Mouse (Mus musculus) gastrocnemius, adult 2 months (tissue): Measurements from ENCODE around the gene Kcnma1. TPM values are rescaled to one million over a fixed set of nuclear protein-coding genes. Genes with fewer than 3 reads are reported as not detected.

Experiments
- DNase-seq: peaks from one replicate; pipeline ENCODE4 v3.0.0; 2022
- H3K27ac ChIP-seq: fragments of 200-600 bp; 2 replicates; pipeline ENCODE4 v1.8.1; 2022; ENCODE audit warnings: mild to moderate bottlenecking
- H3K4me3 ChIP-seq: fragments of 200-600 bp; 2 replicates; pipeline ENCODE4 v1.8.1; 2022; ENCODE audit warnings: mild to moderate bottlenecking, moderate library complexity
- CTCF ChIP-seq: fragments of 200-600 bp; IDR thresholded peaks from 2 replicates; pipeline ENCODE4 v1.8.1; 2022; ENCODE audit warnings: antibody characterized with exemption, mild to moderate bottlenecking, moderate library complexity
- intact Hi-C: fragments of 180-260 bp; cut with DNase I; formaldehyde crosslinking; loops from one replicate; pipeline ENCODE4 v1.15.1; 2025
- total RNA-seq, 2 experiments: library from RNA; stranded (reverse); gene quantifications; 2 replicates each; pipeline ENCODE4 v1.2.3; 2021

Kcnma1 gene
- total RNA-seq, 2 experiments from 2014 or later: 52.6 to 80.4 TPM

- no peak for TF ChIP-seq CTCF
- no peak for DNase-seq
- H3K4me3 ChIP-seq: no peak overlapping the region
- intact Hi-C loops: no loop called here
- H3K27ac ChIP-seq: no peak overlapping the region
Measured at GRCm38 (mm10) chr14:23451681-23452080, 562.6 kb downstream of the Kcnma1 start.

- no peak overlapping the region for H3K27ac ChIP-seq
- no peak for TF ChIP-seq CTCF
- no peak for DNase-seq
- no peak overlapping the region for H3K4me3 ChIP-seq
- intact Hi-C loops: no loop called here
Measured at GRCm38 (mm10) chr14:23437467-23437866, 576.8 kb downstream of the Kcnma1 start.

GRCm38 (mm10) chr14:23435861-23436260, 578.4 kb downstream of the Kcnma1 start:
- intact Hi-C loops: no loop called here
- TF ChIP-seq CTCF: no peak
- DNase-seq: no peak

GRCm38 (mm10) chr14:23430006-23430405, 584.3 kb downstream of the Kcnma1 start:
- no peak for TF ChIP-seq CTCF
- Histone ChIP-seq H3K4me3 (no peak overlapping the region), H3K27ac (no peak overlapping the region; the same call in 1 of the 2 replicates)
- intact Hi-C loops: no loop called here
- DNase-seq: peak; percentile 31

More at GRCm38 (mm10) chr14:23435861-23436260, 578.4 kb downstream of the Kcnma1 start:
- peak overlapping the region; percentile 48 for H3K27ac ChIP-seq
- no peak overlapping the region for H3K4me3 ChIP-seq

- TF ChIP-seq CTCF: peak; percentile 77
- Histone ChIP-seq H3K4me3 (no peak overlapping the region), H3K27ac (no peak overlapping the region; the same call in 1 of the 2 replicates)
- DNase-seq: no peak
- intact Hi-C loops: loop anchor here (10.0 kb wide), 1 partner anchor 96 kb away; no protein-coding TSS in a partner anchor
Measured at GRCm38 (mm10) chr14:23429043-23429442, 585.2 kb downstream of the Kcnma1 start.

- intact Hi-C loops: loop anchor here (10.0 kb wide), 1 partner anchor 102 kb away; no protein-coding TSS in a partner anchor
- Histone ChIP-seq H3K27ac (no peak overlapping the region), H3K4me3 (no peak overlapping the region)
- no peak for TF ChIP-seq CTCF
- DNase-seq: no peak
Measured at GRCm38 (mm10) chr14:23422481-23423040, 591.7 kb downstream of the Kcnma1 start.

- DNase-seq: peak; percentile 30
- no peak for TF ChIP-seq CTCF
- Histone ChIP-seq H3K27ac (peak overlapping the region; percentile 73), H3K4me3 (no peak overlapping the region)
- intact Hi-C loops: no loop called here
Measured at GRCm38 (mm10) chr14:23418955-23419354, 595.3 kb downstream of the Kcnma1 start.

- intact Hi-C loops: loop anchor here (10.0 kb wide), 3 partner anchors 362 to 1422 kb away; partner anchors contain the start of gene Zfp503
- Histone ChIP-seq H3K4me3 (no peak overlapping the region), H3K27ac (no peak overlapping the region)
- DNase-seq: no peak
- no peak for TF ChIP-seq CTCF
Measured at GRCm38 (mm10) chr14:23407051-23407450, 607.2 kb downstream of the Kcnma1 start.

- no peak overlapping the region for H3K4me3 ChIP-seq
- peak; percentile 74 for TF ChIP-seq CTCF
- DNase-seq: peak; percentile 27
- H3K27ac ChIP-seq: peak overlapping the region; percentile 44; the same call in 1 of the 2 replicates
- intact Hi-C loops: loop anchor here (10.0 kb wide), 3 partner anchors 356 to 1416 kb away; partner anchors contain the start of gene Zfp503
Measured at GRCm38 (mm10) chr14:23400777-23401469, 613.4 kb downstream of the Kcnma1 start.

GRCm38 (mm10) chr14:23397642-23398041, 616.6 kb downstream of the Kcnma1 start:
- intact Hi-C loops: no loop called here

GRCm38 (mm10) chr14:23391566-23391965, 622.7 kb downstream of the Kcnma1 start:
- TF ChIP-seq CTCF: no peak
- no peak overlapping the region for H3K27ac ChIP-seq
- no peak overlapping the region for H3K4me3 ChIP-seq
- DNase-seq: no peak
- intact Hi-C loops: no loop called here

More at GRCm38 (mm10) chr14:23397642-23398041, 616.6 kb downstream of the Kcnma1 start:
- TF ChIP-seq CTCF: no peak
- H3K4me3 ChIP-seq: no peak overlapping the region
- DNase-seq: no peak
- H3K27ac ChIP-seq: no peak overlapping the region

GRCm38 (mm10) chr14:23390768-23391167, 623.5 kb downstream of the Kcnma1 start:
- no peak for TF ChIP-seq CTCF
- DNase-seq: no peak
- H3K27ac ChIP-seq: no peak overlapping the region
- H3K4me3 ChIP-seq: no peak overlapping the region
- intact Hi-C loops: no loop called here

GRCm38 (mm10) chr14:23390161-23390560, 624.1 kb downstream of the Kcnma1 start:
- intact Hi-C loops: no loop called here
- Histone ChIP-seq H3K4me3 (no peak overlapping the region), H3K27ac (no peak overlapping the region)
- no peak for TF ChIP-seq CTCF
- no peak for DNase-seq
